ENCODE assay signal across 8 mouse cellular contexts in genomic region chr3:27690030-27690429, GRCm38 (mm10). TPM values are rescaled to one million over a fixed set of nuclear protein-coding genes. Genes with fewer than 3 reads are reported as not detected.
DNase-seq lines count a peak whose midpoint lies in the region; ATAC-seq and TF ChIP-seq lines count a peak whose summit lies in the region.

No protein-coding gene starts in this region.

- 25% methylated on average over 6 of the region's 6 CpGs for WGBS in spleen, adult 2 months
- 28% methylated on average over 6 of the region's 6 CpGs for WGBS in heart, embryonic 15.5 days
- WGBS in limb, embryonic 15.5 days = 55% methylated on average over 6 of the region's 6 CpGs

- TF ChIP-seq CTCF in spleen, adult 2 months (IDR thresholded peaks at IDR 0.05; ENCODE audit: extremely low read depth, insufficient read depth, insufficient read length, insufficient replicate concordance) = no peak

- H3K79me2 ChIP-seq in myocyte (ENCODE audit: control insufficient read depth, insufficient read depth) = peaks cover 100% of the 10 kb centered on the region

- H3K36me3 ChIP-seq in spleen, adult 2 months (ENCODE audit: control insufficient read depth, insufficient read depth, low read length) = no peaks in the 10 kb centered on the region
- H3K36me3 ChIP-seq in heart, embryonic 15.5 days = no peaks in the 10 kb centered on the region
- H3K36me3 ChIP-seq in limb, embryonic 15.5 days = peaks cover 4% of the 10 kb centered on the region; the same call in 1 of the 2 replicates
- no peaks in the 10 kb centered on the region for H3K36me3 ChIP-seq in myocyte (ENCODE audit: control insufficient read depth, insufficient read depth)

- peak overlapping the region; percentile 64; the same call in 1 of the 2 replicates for H3K27ac ChIP-seq in spleen, adult 2 months (ENCODE audit: insufficient read depth, low read length)
- peak overlapping the region; percentile 77 for H3K27ac ChIP-seq in heart, embryonic 15.5 days
- H3K27ac ChIP-seq in limb, embryonic 15.5 days = peak overlapping the region; percentile 23

- peak; percentile 44 for DNase-seq in cerebellum, adult 9-10 months
- DNase-seq in cerebellum, adult 11 months = no peak
- DNase-seq in spleen, adult 2 months (ENCODE audit: low read depth in 1 of 2, low spot score in 2 of 2) = no peak
- no peak for DNase-seq in spleen, adult 12 weeks (ENCODE audit: low spot score)
- DNase-seq in thymus, postnatal 0 days (ENCODE audit: low spot score) = no peak

- H3K4me1 ChIP-seq in spleen, adult 2 months (ENCODE audit: control insufficient read depth, insufficient read depth, insufficient read length) = peaks cover 4% of the 10 kb centered on the region; the same call in 1 of the 2 replicates
- peaks cover 69% of the 10 kb centered on the region for H3K4me1 ChIP-seq in heart, embryonic 15.5 days (replicated peaks)
- H3K4me1 ChIP-seq in limb, embryonic 15.5 days = peaks cover 50% of the 10 kb centered on the region

- no peaks in the 10 kb centered on the region for H3K27me3 ChIP-seq in spleen, adult 2 months (ENCODE audit: control insufficient read depth, insufficient read depth, low read length)
- no peaks in the 10 kb centered on the region for H3K27me3 ChIP-seq in heart, embryonic 15.5 days
- no peaks in the 10 kb centered on the region for H3K27me3 ChIP-seq in limb, embryonic 15.5 days
- no peaks in the 10 kb centered on the region for H3K27me3 ChIP-seq in myocyte (ENCODE audit: control insufficient read depth, insufficient read depth, insufficient read length)

- H3K4me2 ChIP-seq in heart, embryonic 15.5 days = peak overlapping the region; percentile 35
- H3K4me2 ChIP-seq in limb, embryonic 15.5 days = no peak overlapping the region
- H3K4me2 ChIP-seq in myocyte (ENCODE audit: low read depth) = no peak overlapping the region

- H3K4me3 ChIP-seq in spleen, adult 2 months (ENCODE audit: extremely low read depth, insufficient read depth, insufficient read length) = no peak overlapping the region
- H3K4me3 ChIP-seq in heart, embryonic 15.5 days = no peak overlapping the region
- no peak overlapping the region for H3K4me3 ChIP-seq in limb, embryonic 15.5 days
- H3K4me3 ChIP-seq in myocyte = no peak overlapping the region

- no peak overlapping the region; the same call in 1 of the 2 replicates for H3K9ac ChIP-seq in heart, embryonic 15.5 days
- H3K9ac ChIP-seq in limb, embryonic 15.5 days = no peak overlapping the region

- no peak overlapping the region for H3ac ChIP-seq in myocyte (ENCODE audit: control insufficient read depth, insufficient read length)

- ATAC-seq in heart, embryonic 15.5 days (replicated peaks; ENCODE audit: insufficient number of reproducible peaks, insufficient read depth, low FRiP score, low read depth) = peak; percentile 58
- no peak for ATAC-seq in limb, embryonic 15.5 days (ENCODE audit: insufficient number of reproducible peaks, low FRiP score, low TSS enrichment, low read depth)

- no peaks in the 10 kb centered on the region for H3K9me3 ChIP-seq in heart, embryonic 15.5 days (replicated peaks)
- H3K9me3 ChIP-seq in limb, embryonic 15.5 days = no peaks in the 10 kb centered on the region

- TF ChIP-seq POLR2A in spleen, adult 2 months (IDR thresholded peaks at IDR 0.05; ENCODE audit: low read depth, low read length) = no peak
- TF ChIP-seq POLR2A in myocyte (IDR thresholded peaks at IDR 0.05; ENCODE audit: insufficient read length, low read depth) = no peak

TF ChIP-seq in myocyte, 11 proteins besides CTCF, POLR2A, EP300 and RAD21:
- no peak for TF ChIP-seq MAX (IDR thresholded peaks at IDR 0.05; ENCODE audit: low read depth)
- no peak for TF ChIP-seq POLR2AphosphoS2 (IDR thresholded peaks at IDR 0.05; ENCODE audit: insufficient read length, low read depth)
- peak; percentile 63; the same call in 1 of the 2 replicates for TF ChIP-seq CEBPB (IDR thresholded peaks at IDR 0.05; ENCODE audit: insufficient read depth, poor library complexity, severe bottlenecking)

RNA-seq across cellular contexts. Expression of gene Fndc3b, which starts 21.1 kb away (rescaled TPM):
- polyA plus RNA-seq in spleen, adult 2 months (2012; rRNA removed) = 3.8 and 5.4 TPM in 2 replicates
- 24.0 and 27.8 TPM in 2 replicates for polyA plus RNA-seq in heart, embryonic 15.5 days (2015; fragmentation: Nextera tagmentation; extraction: Ambion mirVana)
- polyA plus RNA-seq in limb, embryonic 15.5 days (2015; fragmentation: Nextera tagmentation; extraction: Ambion mirVana) = 35.4 and 39.5 TPM in 2 replicates
- polyA plus RNA-seq in myocyte (2012; fragmentation: generic; extraction: Trizol) = 25.8 TPM
- 3.8 and 4.0 TPM in 2 replicates for polyA plus RNA-seq in thymus, postnatal 0 days (2015; fragmentation: Nextera tagmentation; extraction: Ambion mirVana)

Comparison
In these comparisons a context has a peak if more than half of its experiments do, and no peak if none do; other contexts are left out.
1. H3K27ac ChIP-seq: peak in every context shown above with its lines; median percentile 77 in heart, embryonic 15.5 days; 64 in spleen, adult 2 months; 23 in limb, embryonic 15.5 days.